Mouse (Mus musculus) embryonic facial prominence, embryonic 15.5 days (tissue): Measurements from ENCODE around the gene Slc22a14. TPM values are rescaled to one million over a fixed set of nuclear protein-coding genes. Genes with fewer than 3 reads are reported as not detected.

ENCODE experiments used
- ATAC-seq: fragments of 200-750 bp; cut with Nextera tagmentation; 2 replicates; pipeline ENCODE4 v1.8.0; 2017; ENCODE audit warnings: low read depth, moderate TSS enrichment; ENCODE audit not compliant: insufficient number of reproducible peaks, low FRiP score, low TSS enrichment
- H3K27ac ChIP-seq: fragments of 300-500 bp; sonication (generic); replicated peaks from 2 replicates; pipeline ENCODE4 v1.5.1; 2015; ENCODE audit warnings: mild to moderate bottlenecking, inconsistent platforms
- H3K27me3 ChIP-seq: fragments of 300-500 bp; sonication (generic); 2 replicates; pipeline ENCODE4 v1.6.1; 2015; ENCODE audit warnings: inconsistent platforms
- H3K36me3 ChIP-seq: fragments of 300-500 bp; sonication (generic); 2 replicates; pipeline ENCODE4 v1.6.1; 2015; ENCODE audit warnings: mild to moderate bottlenecking, inconsistent platforms
- H3K4me1 ChIP-seq: fragments of 300-500 bp; sonication (generic); 2 replicates; pipeline ENCODE4 v1.6.1; 2015; ENCODE audit warnings: inconsistent platforms
- H3K4me2 ChIP-seq: fragments of 300-500 bp; sonication (generic); replicated peaks from 2 replicates; pipeline ENCODE4 v1.6.1; 2015; ENCODE audit warnings: mild to moderate bottlenecking, inconsistent platforms
- H3K4me3 ChIP-seq: fragments of 300-500 bp; sonication (generic); replicated peaks from 2 replicates; pipeline ENCODE4 v1.5.1; 2015; ENCODE audit warnings: mild to moderate bottlenecking, inconsistent platforms
- H3K9ac ChIP-seq: fragments of 300-500 bp; sonication (generic); 2 replicates; pipeline ENCODE4 v1.6.1; 2015; ENCODE audit warnings: inconsistent platforms
- H3K9me3 ChIP-seq: fragments of 300-500 bp; sonication (generic); replicated peaks from 2 replicates; pipeline ENCODE4 v1.6.1; 2016; ENCODE audit warnings: inconsistent platforms
- WGBS: fragments of 180-500 bp; shearing (Covaris S2); methylation state at CpG from one replicate; pipeline ENCODE4 v1.1.7; 2015; 5-methylcytosine and 5-hydroxymethylcytosine counted together
- polyA plus RNA-seq: library from polyadenylated mRNA; unstranded; fragments of >200 nt; fragmentation: Nextera tagmentation; extraction: Ambion mirVana; gene quantifications from 2 replicates; pipeline ENCODE4 v1.2.1, GENCODE M21; 2015

Slc22a14 gene
- polyA plus RNA-seq, 1 experiment from 2014 or later = 0.08 TPM

DNA sequence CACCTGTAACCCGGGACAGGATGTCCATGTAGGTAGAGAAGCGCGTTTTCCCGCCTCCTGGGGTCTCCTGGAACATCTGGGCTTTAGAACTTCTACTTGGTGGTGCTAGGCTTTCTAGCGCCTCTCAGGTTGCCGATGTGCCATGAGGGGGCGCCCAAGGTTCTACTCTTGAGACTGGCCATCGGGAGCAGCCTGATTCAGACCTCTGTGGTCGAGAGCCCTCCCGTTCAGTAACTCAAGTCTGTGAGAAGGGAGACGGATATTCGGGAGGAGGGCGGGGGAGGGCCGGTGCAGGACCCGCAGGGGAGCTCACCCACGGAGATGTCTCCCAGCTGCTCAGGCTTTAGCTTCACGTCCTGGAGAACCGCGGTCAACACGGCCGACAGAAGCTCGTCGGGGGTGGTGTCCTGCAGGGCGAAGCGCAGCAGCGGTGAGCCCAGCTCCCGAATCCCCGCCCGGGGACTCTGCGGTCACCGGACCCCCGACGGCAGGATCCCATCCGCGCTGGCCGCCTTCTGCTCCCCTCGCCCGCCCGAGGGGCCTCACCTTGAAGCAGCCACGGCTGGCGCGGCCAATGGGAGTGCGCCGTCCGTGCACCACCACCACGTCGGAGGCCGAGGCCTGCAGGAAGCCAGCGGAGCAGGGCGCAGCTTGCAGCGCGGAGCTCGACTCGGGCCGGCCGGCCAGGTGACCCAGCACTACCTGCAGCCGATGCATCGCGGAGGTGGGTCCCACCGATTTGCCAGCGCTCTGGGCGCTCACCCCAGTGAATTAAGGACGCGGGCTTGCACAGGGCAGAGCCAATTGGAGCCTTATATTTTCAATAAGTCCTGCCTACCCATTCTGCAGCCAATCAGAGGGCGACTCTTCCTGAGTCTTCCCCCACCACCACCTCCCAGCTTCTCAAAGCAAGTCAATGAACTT, 208.8 kb downstream of the Slc22a14 start, which contains the start of gene Acaa1b:
TSS of gene Acaa1b (minus strand) at position 816 of the 924 bp plus-strand sequence.
- H3K27me3 ChIP-seq = peaks cover 20% of the 10 kb centered on the region
- 0 out of 2 replicates have a peak, but pooled peaks cover 5% of the 10 kb centered on the region for H3K4me1 ChIP-seq
- H3K4me2 ChIP-seq = peak within 1 kb of the TSS; percentile 67
- no peak within 1 kb of the TSS for H3K27ac ChIP-seq
- no peaks in the 10 kb centered on the region for H3K9me3 ChIP-seq
- no peaks in the 10 kb centered on the region for H3K36me3 ChIP-seq
- peak within 1 kb of the TSS; percentile 53 for H3K4me3 ChIP-seq
- peak; percentile 66 for ATAC-seq
- no peak within 1 kb of the TSS for H3K9ac ChIP-seq
- under 1% methylated on average over 64 of the region's 65 CpGs for WGBS

- no peak for ATAC-seq
- 37% methylated on average over 7 of the region's 7 CpGs for WGBS
- H3K9ac ChIP-seq = no peak overlapping the region
These were observed 209.5 kb downstream of the Slc22a14 start for GRCm38 (mm10) chr9:119155826-119156225.

GRCm38 (mm10) chr9:119155416-119155815, 209.9 kb downstream of the Slc22a14 start:
- no peak for ATAC-seq
- Histone ChIP-seq H3K4me2 (no peak overlapping the region), H3K27ac (no peak overlapping the region), H3K4me1 (0 out of 2 replicates have a peak, but pooled peaks cover 5% of the 10 kb centered on the region), H3K9me3 (no peaks in the 10 kb centered on the region), H3K4me3 (no peak overlapping the region), H3K27me3 (peaks cover 20% of the 10 kb centered on the region), H3K9ac (no peak overlapping the region), H3K36me3 (no peaks in the 10 kb centered on the region)
- 73% methylated on average over 8 of the region's 8 CpGs for WGBS

More at GRCm38 (mm10) chr9:119155826-119156225, 209.5 kb downstream of the Slc22a14 start:
- Histone ChIP-seq H3K36me3 (no peaks in the 10 kb centered on the region), H3K4me2 (peak overlapping the region; percentile 67), H3K4me3 (peak overlapping the region; percentile 53), H3K27me3 (peaks cover 20% of the 10 kb centered on the region), H3K27ac (no peak overlapping the region), H3K4me1 (0 out of 2 replicates have a peak, but pooled peaks cover 5% of the 10 kb centered on the region), H3K9me3 (no peaks in the 10 kb centered on the region)

DNA sequence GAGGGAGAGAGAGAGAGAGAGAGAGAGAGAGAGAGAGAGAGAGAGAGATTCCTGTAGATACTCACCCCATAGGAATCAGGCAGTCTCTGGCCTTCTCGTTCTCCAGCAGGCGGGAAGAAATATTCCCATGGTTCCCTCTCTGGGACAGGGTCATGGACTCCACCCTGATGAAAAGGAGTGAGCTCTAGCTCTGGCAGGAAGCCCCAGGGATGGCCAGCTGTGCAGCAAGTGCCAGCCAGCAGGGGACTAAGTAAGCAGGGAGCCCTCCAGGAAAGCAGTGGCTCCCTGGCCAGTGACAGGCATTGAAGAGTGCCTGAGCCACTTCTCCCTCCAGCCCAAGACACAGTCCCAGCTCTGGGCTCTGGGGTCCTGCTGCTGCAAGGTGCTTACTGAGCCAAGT, 213.6 kb downstream of the Slc22a14 start:
- no peaks in the 10 kb centered on the region for H3K9me3 ChIP-seq
- H3K36me3 ChIP-seq = no peaks in the 10 kb centered on the region
- no peak for ATAC-seq
- H3K4me1 ChIP-seq = 0 out of 2 replicates have a peak, but pooled peaks cover 5% of the 10 kb centered on the region
- no peak overlapping the region for H3K4me2 ChIP-seq
- no peak overlapping the region for H3K9ac ChIP-seq
- H3K27me3 ChIP-seq = peaks cover 20% of the 10 kb centered on the region
- H3K27ac ChIP-seq = no peak overlapping the region
- WGBS = 48% methylated on average over 2 of the region's 2 CpGs
- H3K4me3 ChIP-seq = no peak overlapping the region

- Histone ChIP-seq H3K4me2 (no peak overlapping the region), H3K9ac (no peak overlapping the region), H3K36me3 (no peaks in the 10 kb centered on the region), H3K4me3 (no peak overlapping the region), H3K27ac (no peak overlapping the region), H3K4me1 (no peaks in the 10 kb centered on the region), H3K9me3 (no peaks in the 10 kb centered on the region), H3K27me3 (no peaks in the 10 kb centered on the region)
- WGBS = 22% methylated on average over 5 of the region's 5 CpGs
- no peak for ATAC-seq
These were observed 215.8 kb downstream of the Slc22a14 start for GRCm38 (mm10) chr9:119149601-119150000.

- Histone ChIP-seq H3K27ac (no peak overlapping the region), H3K9ac (no peak overlapping the region), H3K9me3 (no peaks in the 10 kb centered on the region), H3K36me3 (no peaks in the 10 kb centered on the region), H3K4me3 (no peak overlapping the region), H3K27me3 (no peaks in the 10 kb centered on the region), H3K4me2 (no peak overlapping the region), H3K4me1 (no peaks in the 10 kb centered on the region)
- 62% methylated on average over 12 of the region's 13 CpGs for WGBS
- ATAC-seq = no peak
These were observed 219.1 kb downstream of the Slc22a14 start for GRCm38 (mm10) chr9:119146098-119146770.

DNA sequence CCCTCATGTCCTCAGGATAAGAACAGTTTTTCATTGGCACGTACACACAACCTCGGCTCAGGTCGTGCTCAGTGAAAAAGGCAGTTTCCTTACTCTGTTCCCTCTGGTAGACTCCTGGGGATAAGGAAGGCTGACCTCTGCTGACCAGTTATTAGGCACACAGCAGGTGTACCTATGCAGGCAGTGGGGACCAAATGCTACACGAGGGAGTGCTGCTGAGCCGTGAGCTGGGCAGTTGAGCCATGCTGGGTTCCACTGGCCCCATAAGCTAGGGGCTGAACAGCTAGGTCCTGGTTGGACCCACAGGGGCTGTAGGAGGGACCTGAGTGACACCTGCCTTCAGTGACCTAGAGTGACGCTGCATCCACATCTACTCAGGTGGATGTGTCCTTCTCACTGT, 219.7 kb downstream of the Slc22a14 start:
- Histone ChIP-seq H3K4me2 (no peak overlapping the region), H3K36me3 (no peaks in the 10 kb centered on the region), H3K9ac (no peak overlapping the region), H3K9me3 (no peaks in the 10 kb centered on the region), H3K27ac (no peak overlapping the region), H3K4me3 (no peak overlapping the region), H3K4me1 (no peaks in the 10 kb centered on the region), H3K27me3 (no peaks in the 10 kb centered on the region)
- ATAC-seq = no peak
- WGBS = 56% methylated on average over 6 of the region's 6 CpGs

DNA sequence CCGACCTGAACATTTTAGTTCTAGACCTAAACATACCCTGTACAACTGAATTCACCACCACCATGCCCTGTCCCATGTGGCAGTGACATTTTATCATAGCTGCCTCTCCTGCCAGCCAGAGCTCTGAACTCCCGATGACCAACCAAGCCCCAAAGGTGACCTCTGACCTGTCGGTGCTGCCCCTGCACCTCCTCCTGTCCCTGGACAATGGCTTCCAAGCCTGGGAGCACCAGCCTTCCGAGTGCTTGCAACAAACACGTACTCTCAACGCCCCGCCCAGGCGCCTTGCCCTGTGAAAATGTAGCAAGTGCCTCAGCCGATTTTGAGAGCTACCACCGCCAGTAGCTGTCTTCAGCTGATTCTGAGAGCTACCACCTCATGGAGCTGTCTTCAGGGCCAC, 220.2 kb downstream of the Slc22a14 start:
- 51% methylated on average over 10 of the region's 10 CpGs for WGBS
- Histone ChIP-seq H3K36me3 (no peaks in the 10 kb centered on the region), H3K9me3 (no peaks in the 10 kb centered on the region), H3K4me1 (no peaks in the 10 kb centered on the region), H3K9ac (no peak overlapping the region), H3K27me3 (no peaks in the 10 kb centered on the region), H3K27ac (no peak overlapping the region), H3K4me2 (no peak overlapping the region), H3K4me3 (no peak overlapping the region)
- ATAC-seq = no peak

- H3K36me3 ChIP-seq = no peaks in the 10 kb centered on the region
- H3K4me3 ChIP-seq = no peak overlapping the region
- 84% methylated on average over 8 of the region's 8 CpGs for WGBS
- no peaks in the 10 kb centered on the region for H3K9me3 ChIP-seq
- H3K27ac ChIP-seq = no peak overlapping the region
- no peak overlapping the region for H3K9ac ChIP-seq
- H3K4me1 ChIP-seq = no peaks in the 10 kb centered on the region
- no peak overlapping the region for H3K4me2 ChIP-seq
- no peaks in the 10 kb centered on the region for H3K27me3 ChIP-seq
- ATAC-seq = no peak
These were observed 220.7 kb downstream of the Slc22a14 start for GRCm38 (mm10) chr9:119144696-119145095.

- Histone ChIP-seq H3K4me3 (no peak overlapping the region), H3K27ac (no peak overlapping the region), H3K9ac (no peak overlapping the region), H3K9me3 (no peaks in the 10 kb centered on the region), H3K36me3 (no peaks in the 10 kb centered on the region), H3K4me1 (no peaks in the 10 kb centered on the region), H3K27me3 (no peaks in the 10 kb centered on the region), H3K4me2 (no peak overlapping the region)
- no peak for ATAC-seq
- 67% methylated on average over 9 of the region's 9 CpGs for WGBS
These were observed 222.0 kb downstream of the Slc22a14 start for GRCm38 (mm10) chr9:119143372-119143771.

DNA sequence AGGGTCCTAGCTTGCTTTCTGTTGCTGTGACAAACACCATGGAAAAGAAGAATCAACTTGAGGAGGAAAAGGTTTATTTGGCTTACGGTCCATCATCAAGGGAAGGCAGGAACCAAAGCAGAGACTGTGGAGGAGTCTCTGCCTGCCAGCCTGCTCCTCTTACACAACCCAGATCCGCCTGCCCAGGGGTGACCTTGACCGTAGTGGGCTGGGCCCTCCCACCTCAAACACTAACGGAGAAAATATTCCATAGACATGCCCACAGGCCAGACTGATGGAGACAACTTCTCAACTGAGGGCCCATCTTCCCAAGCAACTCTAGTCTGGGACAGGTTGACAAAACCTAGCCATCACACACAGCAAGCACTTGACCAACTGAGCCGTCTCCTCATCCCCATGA, 223.3 kb downstream of the Slc22a14 start:
- 74% methylated on average over 5 of the region's 5 CpGs for WGBS
- Histone ChIP-seq H3K36me3 (no peaks in the 10 kb centered on the region), H3K9me3 (no peaks in the 10 kb centered on the region), H3K4me3 (no peak overlapping the region), H3K9ac (no peak overlapping the region), H3K4me2 (no peak overlapping the region), H3K27ac (no peak overlapping the region), H3K4me1 (no peaks in the 10 kb centered on the region), H3K27me3 (no peaks in the 10 kb centered on the region)
- no peak for ATAC-seq
